In the genomic region with DNA sequence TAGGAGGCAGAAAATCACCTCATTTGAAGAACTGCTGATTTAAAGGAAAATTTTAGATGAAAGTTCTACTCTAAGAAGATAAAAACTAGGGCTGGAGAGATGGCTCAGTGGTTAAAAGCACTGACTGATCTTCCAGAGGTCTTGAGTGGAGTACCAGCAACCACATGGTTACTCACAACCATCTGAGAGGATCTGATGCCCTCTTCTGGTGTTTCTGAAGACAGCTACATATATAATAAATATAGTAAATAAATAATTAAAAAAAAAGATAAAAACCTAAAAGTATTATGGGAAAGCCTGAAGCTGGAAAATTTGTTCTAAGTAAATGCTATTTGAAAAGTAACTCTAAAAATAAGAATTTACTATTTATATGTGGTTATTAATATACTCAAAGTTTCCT, we compare ENCODE assay signal across 15 mouse cellular contexts.
"Had no signal": no experiment of that assay in that cellular context is flagged by ENCODE, and none has a peak within 500 bp of the region (broad histone marks: within the 10 kb centered on the region; RNA-seq: fewer than 3 reads in every experiment).

No protein-coding gene starts in this region.

- H3K9ac ChIP-seq: intestine, embryonic 15.5 days; kidney, embryonic 15.5 days; limb, embryonic 15.5 days; liver, embryonic 15.5 days; neural tube, embryonic 15.5 days; stomach, embryonic 15.5 days had no signal

- H3K4me2 ChIP-seq: intestine, embryonic 15.5 days; kidney, embryonic 15.5 days; limb, embryonic 15.5 days; liver, embryonic 15.5 days; midbrain, embryonic 11.5 days; neural tube, embryonic 15.5 days; stomach, embryonic 15.5 days had no signal

- H3K27me3 ChIP-seq: intestine, embryonic 15.5 days; kidney, embryonic 15.5 days; limb, embryonic 15.5 days; liver, embryonic 15.5 days; neural tube, embryonic 15.5 days; stomach, embryonic 15.5 days had no signal

- H3K9me3 ChIP-seq: intestine, embryonic 15.5 days; kidney, embryonic 15.5 days; limb, embryonic 15.5 days; liver, embryonic 15.5 days; megakaryocyte, embryonic 14.5 days; neural tube, embryonic 15.5 days; stomach, embryonic 15.5 days had no signal

- H3K36me3 ChIP-seq: intestine, embryonic 15.5 days; kidney, embryonic 15.5 days; limb, embryonic 15.5 days; liver, embryonic 15.5 days; neural tube, embryonic 15.5 days; stomach, embryonic 15.5 days had no signal

- DNase-seq: kidney, adult 18-20 months; kidney, postnatal 14 days; lung, postnatal 4 days; right cerebral cortex, postnatal 4 days; spleen, adult 18-20 months; thymus, postnatal 36 days had no signal

- H3K4me3 ChIP-seq: intestine, embryonic 15.5 days; kidney, embryonic 15.5 days; limb, embryonic 15.5 days; liver, embryonic 15.5 days; megakaryocyte, embryonic 14.5 days; neural tube, embryonic 15.5 days; stomach, embryonic 15.5 days had no signal

- ATAC-seq: intestine, embryonic 15.5 days; midbrain, embryonic 16.5 days had no signal

- H3K27ac ChIP-seq: intestine, embryonic 15.5 days; kidney, embryonic 15.5 days; limb, embryonic 15.5 days; liver, embryonic 15.5 days; neural tube, embryonic 15.5 days; stomach, embryonic 15.5 days had no signal

- H3K4me1 ChIP-seq: kidney, embryonic 15.5 days; limb, embryonic 15.5 days; neural tube, embryonic 15.5 days; stomach, embryonic 15.5 days had no signal
